Mouse (Mus musculus) lung, embryonic 16.5 days (tissue): ENCODE measurements around the gene Eva1b. TPM values are rescaled to one million over a fixed set of nuclear protein-coding genes. Genes with fewer than 3 reads are reported as not detected.

Experiments
- ATAC-seq: fragments of 200-750 bp; cut with Nextera tagmentation; 2 replicates; pipeline ENCODE4 v1.8.0; 2017; ENCODE audit warnings: low read depth, mild to moderate bottlenecking, moderate library complexity
- H3K27ac ChIP-seq: fragments of 300-500 bp; sonication (generic); 2 replicates; pipeline ENCODE4 v1.5.1; 2014; ENCODE audit warnings: mild to moderate bottlenecking, control low read depth, low read length
- H3K27me3 ChIP-seq: fragments of 300-500 bp; sonication (generic); 2 replicates; pipeline ENCODE4 v1.6.1; 2014; ENCODE audit warnings: low read depth, low read length, mixed read lengths; ENCODE audit not compliant: control insufficient read depth, insufficient read depth
- H3K36me3 ChIP-seq: fragments of 300-500 bp; sonication (generic); 2 replicates; pipeline ENCODE4 v1.6.1; 2014; ENCODE audit warnings: low read length; ENCODE audit not compliant: control insufficient read depth, insufficient read depth
- H3K4me1 ChIP-seq: fragments of 300-500 bp; sonication (generic); replicated peaks from 2 replicates; pipeline ENCODE4 v1.6.1; 2014; ENCODE audit warnings: low read length, mixed read lengths; ENCODE audit not compliant: control insufficient read depth, insufficient read depth
- H3K4me2 ChIP-seq: fragments of 300-500 bp; sonication (generic); 2 replicates; pipeline ENCODE4 v1.6.1; 2014; ENCODE audit warnings: low read depth, low read length, control low read depth
- H3K4me3 ChIP-seq: fragments of 300-500 bp; sonication (generic); 2 replicates; pipeline ENCODE4 v1.5.1; 2014; ENCODE audit warnings: mild to moderate bottlenecking, low read length, control low read depth
- H3K9ac ChIP-seq: fragments of 300-500 bp; sonication (generic); 2 replicates; pipeline ENCODE4 v1.6.1; 2014; ENCODE audit warnings: low read length, control low read depth
- H3K9me3 ChIP-seq: fragments of 300-500 bp; sonication (generic); 2 replicates; pipeline ENCODE4 v1.6.1; 2016; ENCODE audit warnings: low read length; ENCODE audit not compliant: control insufficient read depth
- WGBS: fragments of 180-500 bp; shearing (Covaris S2); extraction: QIAGEN DNeasy Blood & Tissue Kit; methylation state at CpG from one replicate; pipeline ENCODE4 v1.1.7; 2014; 5-methylcytosine and 5-hydroxymethylcytosine counted together
- polyA plus RNA-seq: library from polyadenylated mRNA; unstranded; fragments of >200 nt; fragmentation: Nextera tagmentation; extraction: Ambion mirVana; gene quantifications from 2 replicates; pipeline ENCODE4 v1.2.1, GENCODE M21; 2015

Eva1b gene
- polyA plus RNA-seq, 1 experiment from 2014 or later, result 98.0 TPM

DNA sequence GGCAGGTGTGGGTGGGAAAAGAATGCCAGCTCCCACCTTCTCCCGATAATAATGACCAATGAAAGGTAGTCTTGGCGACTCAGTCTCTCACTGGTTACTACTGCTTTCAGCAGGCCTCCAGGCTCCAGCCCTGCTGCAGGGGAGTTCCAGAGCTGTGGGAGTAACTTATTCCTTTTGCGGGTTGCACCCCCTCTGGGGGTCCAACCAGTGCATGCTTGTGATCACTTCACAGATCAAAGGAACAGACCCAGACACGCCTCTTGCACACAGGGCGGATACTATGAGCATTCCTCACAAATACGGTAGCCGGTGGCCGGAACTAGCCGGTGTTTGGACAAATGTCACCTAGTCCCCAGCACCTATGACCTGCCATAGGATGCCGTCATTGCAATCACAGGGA is 2.3 kb downstream of the Eva1b start:
- ATAC-seq, result no peak
- no peaks in the 10 kb centered on the region for H3K9me3 ChIP-seq
- H3K9ac ChIP-seq, result peak overlapping the region; percentile 90
- no peaks in the 10 kb centered on the region for H3K27me3 ChIP-seq
- 20% methylated on average over 10 of the region's 10 CpGs for WGBS
- H3K36me3 ChIP-seq, result peaks cover 9% of the 10 kb centered on the region
- H3K4me2 ChIP-seq, result peak overlapping the region; percentile 86
- H3K4me1 ChIP-seq, result peaks cover 55% of the 10 kb centered on the region
- H3K4me3 ChIP-seq, result peak overlapping the region; percentile 82
- peak overlapping the region; percentile 98 for H3K27ac ChIP-seq

DNA sequence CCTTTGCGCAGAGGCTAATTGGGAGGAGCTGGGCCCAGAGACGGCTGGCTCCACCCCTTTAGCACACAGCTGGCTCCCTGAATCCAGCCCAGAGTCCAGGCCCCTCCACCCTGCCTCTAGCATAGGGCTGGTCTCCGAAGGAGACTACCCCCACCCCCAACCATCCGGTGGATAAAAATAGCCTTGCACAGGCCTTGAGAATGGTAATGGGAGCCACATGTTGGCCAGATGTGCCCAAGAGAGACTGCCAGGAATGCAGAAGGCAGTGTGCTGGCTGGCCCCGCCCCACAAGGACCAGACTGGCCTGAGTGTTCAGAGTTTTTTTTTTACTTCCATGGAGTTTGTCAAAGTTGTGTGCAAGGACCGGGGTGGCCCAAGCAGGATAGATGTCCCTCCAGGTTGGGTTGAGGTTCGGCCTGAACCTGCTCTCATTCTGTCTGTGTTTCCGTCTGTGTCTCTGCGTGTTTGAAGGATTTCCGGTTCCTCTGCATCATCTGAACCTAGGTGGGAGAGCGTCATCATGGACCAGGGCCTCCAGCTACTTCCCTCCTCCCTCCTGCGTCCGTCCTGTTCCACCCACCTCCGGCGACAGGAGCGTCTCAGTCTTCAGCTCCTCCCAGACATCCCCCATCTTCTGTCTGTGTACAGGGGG is 2.9 kb downstream of the Eva1b start:
- H3K36me3 ChIP-seq, result peaks cover 9% of the 10 kb centered on the region
- H3K9me3 ChIP-seq, result no peaks in the 10 kb centered on the region
- WGBS, result 16% methylated on average over 16 of the region's 16 CpGs
- no peaks in the 10 kb centered on the region for H3K27me3 ChIP-seq
- peak; percentile 80 for ATAC-seq
- peaks cover 56% of the 10 kb centered on the region for H3K4me1 ChIP-seq
- peak overlapping the region; percentile 86 for H3K4me2 ChIP-seq
- peak overlapping the region; percentile 38; the same call in 1 of the 2 replicates for H3K9ac ChIP-seq
- H3K4me3 ChIP-seq, result peak overlapping the region; percentile 82
- peak overlapping the region; percentile 98 for H3K27ac ChIP-seq

DNA sequence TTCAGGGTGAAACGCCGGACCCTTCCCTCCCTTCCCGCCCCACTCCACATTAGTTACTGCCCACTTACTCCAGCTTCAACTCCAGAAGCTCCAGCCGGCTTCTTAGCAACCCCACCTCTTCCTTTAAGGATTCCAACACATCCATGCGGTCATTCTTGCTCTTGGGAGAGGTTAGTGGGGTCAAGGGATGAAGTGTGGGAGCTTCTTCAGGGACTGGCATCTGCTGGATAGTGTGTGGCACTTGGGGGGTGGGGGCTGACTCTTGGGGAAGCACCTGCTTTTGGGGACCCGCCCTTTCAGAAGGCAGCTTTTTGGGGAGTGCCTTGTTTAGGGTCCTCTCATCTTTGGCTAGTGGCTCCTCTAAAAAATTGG is 3.4 kb downstream of the Eva1b start:
- H3K4me1 ChIP-seq, result peaks cover 59% of the 10 kb centered on the region

DNA sequence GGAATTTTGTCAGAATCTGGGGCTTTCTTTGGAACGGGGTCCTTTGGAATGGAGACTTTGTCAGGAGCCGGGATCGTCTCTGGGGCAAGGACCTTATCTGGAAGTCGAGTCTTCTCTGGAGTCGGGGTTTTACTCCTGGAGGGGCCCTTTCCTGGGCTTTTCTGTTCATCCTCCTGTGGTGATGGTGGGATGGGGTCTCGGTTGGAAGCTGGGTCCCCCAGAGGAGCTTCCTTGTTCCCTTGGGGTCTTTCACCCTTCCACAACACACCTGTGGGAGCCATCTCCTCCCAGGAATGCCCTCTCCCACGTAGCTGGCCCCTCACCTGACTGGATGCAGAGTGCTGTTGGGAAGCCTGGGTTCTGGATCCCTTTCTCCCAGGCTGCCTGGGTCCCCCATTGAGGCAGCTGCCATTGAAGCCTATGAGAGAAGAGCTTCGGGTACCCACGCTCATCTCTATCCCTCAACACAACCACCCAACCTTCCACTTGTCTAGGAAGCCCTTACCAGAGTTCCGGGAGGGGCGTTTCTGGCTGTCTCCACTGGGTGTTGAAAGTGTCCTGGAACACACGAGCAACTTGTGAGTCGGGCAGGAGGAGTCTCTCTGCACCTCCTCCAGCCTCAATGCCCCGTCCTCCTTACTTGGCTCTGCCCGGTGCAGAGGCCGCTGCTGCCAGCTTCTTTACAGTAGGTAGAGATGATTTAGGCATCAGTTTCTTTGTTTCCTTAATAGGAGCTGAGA is 4.3 kb downstream of the Eva1b start:
- Histone ChIP-seq H3K4me3 (no peak overlapping the region), H3K9me3 (peaks cover 2% of the 10 kb centered on the region; the same call in 1 of the 2 replicates), H3K36me3 (peaks cover 9% of the 10 kb centered on the region), H3K27ac (peak overlapping the region; percentile 17; the same call in 1 of the 2 replicates), H3K4me1 (peaks cover 63% of the 10 kb centered on the region), H3K27me3 (no peaks in the 10 kb centered on the region), H3K9ac (0 out of 2 replicates have a peak overlapping the region, but pooled peaks have one; percentile 14), H3K4me2 (no peak overlapping the region)
- WGBS, result 72% methylated on average over 16 of the region's 16 CpGs
- no peak for ATAC-seq

More for the DNA sequence above, 3.4 kb downstream of the Eva1b start:
- Histone ChIP-seq H3K36me3 (peaks cover 9% of the 10 kb centered on the region), H3K9me3 (no peaks in the 10 kb centered on the region), H3K9ac (peak overlapping the region; percentile 38; the same call in 1 of the 2 replicates), H3K27me3 (no peaks in the 10 kb centered on the region), H3K27ac (peak overlapping the region; percentile 98), H3K4me2 (peak overlapping the region; percentile 86), H3K4me3 (peak overlapping the region; percentile 30)
- WGBS, result 36% methylated on average over 6 of the region's 6 CpGs
- no peak for ATAC-seq

DNA sequence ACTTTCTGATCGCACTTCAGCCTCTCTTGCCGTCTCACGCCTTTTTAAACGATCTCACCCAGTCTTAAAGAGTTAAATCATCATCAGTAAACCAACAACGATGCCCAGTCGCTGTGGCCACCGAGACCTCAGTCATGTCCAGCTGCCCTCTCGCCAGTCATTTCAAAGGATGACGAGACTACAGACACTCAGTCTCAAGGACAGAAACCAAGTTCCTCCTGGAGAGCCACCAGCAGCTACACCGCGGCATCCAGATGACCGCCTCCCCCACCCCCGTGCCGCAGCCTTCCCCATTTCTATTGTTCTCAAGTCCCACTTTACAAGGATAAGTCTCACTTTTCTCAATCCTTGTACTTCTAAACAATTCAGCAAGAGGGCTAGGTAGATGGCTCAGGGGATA is 5.3 kb downstream of the Eva1b start:
- 48% methylated on average over 14 of the region's 14 CpGs for whole genome bisulfite sequencing
- peaks cover 4% of the 10 kb centered on the region; the same call in 1 of the 2 replicates for H3K9me3 ChIP-seq
- H3K4me3 ChIP-seq, result no peak overlapping the region
- no peak for ATAC-seq
- no peak overlapping the region for H3K9ac ChIP-seq
- no peak overlapping the region for H3K4me2 ChIP-seq
- H3K36me3 ChIP-seq, result peaks cover 9% of the 10 kb centered on the region
- H3K27me3 ChIP-seq, result no peaks in the 10 kb centered on the region
- peaks cover 54% of the 10 kb centered on the region for H3K4me1 ChIP-seq
- H3K27ac ChIP-seq, result no peak overlapping the region

DNA sequence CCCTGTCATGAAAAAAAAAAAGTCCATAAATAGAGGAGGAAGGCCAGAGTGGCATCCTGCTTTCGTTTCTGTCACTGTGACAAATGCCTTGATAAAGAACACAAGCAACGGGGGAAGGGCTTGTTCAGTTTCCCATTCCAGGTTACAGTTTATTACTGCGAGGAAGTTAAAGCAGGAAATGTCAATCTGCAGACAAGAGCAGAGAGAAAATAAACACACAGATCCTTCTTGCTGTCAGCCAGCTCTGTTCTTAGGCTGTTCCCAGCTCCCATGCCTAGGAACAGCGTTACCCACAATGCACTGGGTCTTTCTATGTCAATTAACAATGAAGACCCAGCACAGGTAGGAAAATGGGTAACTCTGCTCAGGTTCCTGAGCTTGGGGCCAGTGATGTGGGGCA is 7.6 kb downstream of the Eva1b start:
- Histone ChIP-seq H3K4me3 (no peak overlapping the region), H3K9ac (peak overlapping the region; percentile 21; the same call in 1 of the 2 replicates), H3K27ac (peak overlapping the region; percentile 93), H3K9me3 (peaks cover 4% of the 10 kb centered on the region; the same call in 1 of the 2 replicates), H3K27me3 (no peaks in the 10 kb centered on the region), H3K36me3 (peaks cover 6% of the 10 kb centered on the region), H3K4me2 (no peak overlapping the region), H3K4me1 (peaks cover 41% of the 10 kb centered on the region)
- WGBS, result 26% methylated on average over 4 of the region's 4 CpGs
- ATAC-seq, result no peak

DNA sequence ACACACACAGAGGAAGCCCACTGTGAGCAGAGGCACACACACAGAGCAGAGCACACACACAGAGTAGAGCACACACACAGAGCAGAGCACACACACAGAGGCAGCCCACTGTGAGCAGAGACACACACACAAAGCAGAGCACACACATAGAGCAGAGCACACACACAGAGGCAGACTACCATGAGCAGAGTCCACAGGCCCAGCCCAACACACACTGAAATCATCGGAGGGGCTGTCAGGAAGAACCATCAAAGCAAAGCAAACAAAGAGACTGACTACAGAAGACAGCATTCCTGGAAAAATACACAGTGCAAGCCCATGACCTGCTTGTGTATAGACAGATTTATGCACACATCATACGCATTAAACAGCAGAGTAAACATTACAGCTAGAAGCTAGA is 8.3 kb downstream of the Eva1b start:
- Histone ChIP-seq H3K4me2 (no peak overlapping the region), H3K27ac (peak overlapping the region; percentile 93), H3K9me3 (peaks cover 4% of the 10 kb centered on the region; the same call in 1 of the 2 replicates), H3K4me3 (no peak overlapping the region), H3K36me3 (peaks cover 6% of the 10 kb centered on the region), H3K27me3 (no peaks in the 10 kb centered on the region), H3K4me1 (peaks cover 35% of the 10 kb centered on the region), H3K9ac (peak overlapping the region; percentile 26; the same call in 1 of the 2 replicates)
- WGBS, result 13% methylated on average over 2 of the region's 2 CpGs
- peak; percentile 18 for ATAC-seq

DNA sequence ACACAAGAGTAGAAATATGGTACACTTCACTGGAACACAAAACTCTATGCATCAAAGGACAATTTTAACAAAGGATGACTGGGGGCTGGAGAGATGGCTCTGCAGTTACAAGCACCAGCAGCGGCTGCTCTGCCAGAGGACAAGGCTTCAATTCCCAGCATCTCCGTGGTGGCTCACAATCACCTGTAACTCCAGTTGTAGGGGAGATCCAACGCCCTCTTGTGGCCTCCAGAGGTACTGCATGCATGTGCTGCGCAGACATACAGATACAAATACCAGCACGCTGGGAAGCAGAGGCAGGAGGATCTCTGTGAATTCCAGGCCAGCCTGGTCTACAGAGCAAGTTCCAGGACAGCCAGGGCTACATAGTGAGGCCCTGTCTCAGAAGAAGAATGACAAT is 9.1 kb downstream of the Eva1b start:
- no peak for ATAC-seq

DNA sequence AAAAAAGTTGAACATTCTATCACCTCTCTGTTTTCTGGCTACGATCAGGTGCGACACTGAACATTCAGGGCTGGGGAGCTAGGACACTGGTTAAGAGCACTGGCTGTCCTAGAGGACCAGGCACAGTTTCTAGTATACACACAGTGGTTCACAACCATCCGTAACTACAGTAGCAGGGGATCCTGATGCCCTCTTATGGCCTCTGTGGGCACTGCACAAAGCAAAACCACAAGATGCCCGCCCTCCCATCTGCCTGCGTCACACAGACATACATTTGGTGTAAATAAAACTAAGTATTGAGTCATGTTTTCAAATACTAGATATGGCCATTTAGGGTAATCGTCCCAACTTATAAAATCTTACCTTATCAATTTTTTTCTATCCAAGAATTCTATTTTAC is 10.0 kb downstream of the Eva1b start:
- no peaks in the 10 kb centered on the region; the same call in 1 of the 2 replicates for H3K36me3 ChIP-seq
- no peak overlapping the region for H3K4me2 ChIP-seq
- H3K9ac ChIP-seq, result no peak overlapping the region
- no peak overlapping the region for H3K27ac ChIP-seq
- peaks cover 27% of the 10 kb centered on the region for H3K4me1 ChIP-seq
- ATAC-seq, result no peak
- WGBS, result 86% methylated on average over 6 of the region's 6 CpGs
- peaks cover 4% of the 10 kb centered on the region; the same call in 1 of the 2 replicates for H3K9me3 ChIP-seq
- H3K27me3 ChIP-seq, result no peaks in the 10 kb centered on the region
- no peak overlapping the region for H3K4me3 ChIP-seq

More for the DNA sequence above, 9.1 kb downstream of the Eva1b start:
- Histone ChIP-seq H3K9ac (no peak overlapping the region), H3K9me3 (peaks cover 4% of the 10 kb centered on the region; the same call in 1 of the 2 replicates), H3K27me3 (no peaks in the 10 kb centered on the region), H3K27ac (peak overlapping the region; percentile 93), H3K4me2 (no peak overlapping the region), H3K4me1 (peaks cover 27% of the 10 kb centered on the region), H3K36me3 (peaks cover 4% of the 10 kb centered on the region), H3K4me3 (no peak overlapping the region)
- WGBS, result 61% methylated on average over 5 of the region's 5 CpGs
